Mouse (Mus musculus) heart, adult 2 months (tissue): ENCODE results near the gene Fancc. TPM values are rescaled to one million over a fixed set of nuclear protein-coding genes. Genes with fewer than 3 reads are reported as not detected.

Source experiments
- DNase-seq, 2 experiments: peaks; one replicate each; pipeline ENCODE4 v3.0.0; 2021
- H3K27ac ChIP-seq: fragments of 200-600 bp; 2 replicates; pipeline ENCODE4 v1.8.1; 2022
- H3K27me3 ChIP-seq: fragments of 200-500 bp; 2 replicates; pipeline ENCODE4 v1.6.1; 2012; ENCODE audit warnings: mild to moderate bottlenecking, low read length, inconsistent platforms, mixed read lengths; ENCODE audit not compliant: control insufficient read depth, insufficient read depth
- H3K36me3 ChIP-seq: fragments of 200-500 bp; 2 replicates; pipeline ENCODE4 v1.6.1; 2012; ENCODE audit warnings: low read length, inconsistent platforms; ENCODE audit not compliant: control insufficient read depth, insufficient read depth
- H3K4me1 ChIP-seq: fragments of 200-500 bp; 2 replicates; pipeline ENCODE4 v1.6.1; 2011; ENCODE audit warnings: low read length; ENCODE audit not compliant: control insufficient read depth, insufficient read depth
- H3K4me3 ChIP-seq: fragments of 200-600 bp; 2 replicates; pipeline ENCODE4 v1.8.1; 2022
- H3K79me2 ChIP-seq: fragments of 200-500 bp; replicated peaks from 2 replicates; pipeline ENCODE4 v1.6.1; 2012; ENCODE audit warnings: mild to moderate bottlenecking, inconsistent platforms, low read length, moderate library complexity, mixed read lengths; ENCODE audit not compliant: control insufficient read depth, insufficient read depth
- H3K9ac ChIP-seq: fragments of 200-500 bp; 2 replicates; pipeline ENCODE4 v1.6.1; 2012; ENCODE audit warnings: low read depth, mild to moderate bottlenecking, control low read depth, inconsistent platforms, low read length, mixed read lengths
- CTCF ChIP-seq: fragments of 200-600 bp; IDR thresholded peaks from 2 replicates; pipeline ENCODE4 v1.8.1; 2022; ENCODE audit warnings: antibody characterized with exemption, mild to moderate bottlenecking, moderate library complexity
- EP300 ChIP-seq: fragments of 200-500 bp; IDR thresholded peaks from 2 replicates; pipeline ENCODE4 v1.6.1; 2011; ENCODE audit warnings: low read depth, low read length, control low read depth; ENCODE audit not compliant: insufficient read depth
- POLR2A ChIP-seq: fragments of 200-500 bp; IDR thresholded peaks from 2 replicates; pipeline ENCODE4 v1.6.1; 2011; ENCODE audit warnings: mild to moderate bottlenecking, low read depth, low read length, control low read depth; ENCODE audit not compliant: insufficient read depth
- WGBS: fragments of 180-500 bp; shearing (Covaris S2); methylation state at CpG from one replicate; pipeline ENCODE4 v1.1.7; 2018; 5-methylcytosine and 5-hydroxymethylcytosine counted together
- intact Hi-C: fragments of 180-260 bp; cut with DNase I; formaldehyde crosslinking; loops from one replicate; pipeline ENCODE4 v1.15.1; 2025
- polyA plus RNA-seq: library from polyadenylated mRNA; depleted of rRNA; stranded (reverse); fragments of >200 nt; gene quantifications from 2 replicates; pipeline ENCODE4 v1.2.3, GENCODE M21; 2012
- total RNA-seq, 2 experiments: library from RNA; stranded (reverse); gene quantifications; 2 replicates each; pipeline ENCODE4 v1.2.3; 2021

The Fancc gene
- total and polyA plus RNA-seq, 3 experiments: 3.3 to 3.7 (median 3.6) TPM

DNA sequence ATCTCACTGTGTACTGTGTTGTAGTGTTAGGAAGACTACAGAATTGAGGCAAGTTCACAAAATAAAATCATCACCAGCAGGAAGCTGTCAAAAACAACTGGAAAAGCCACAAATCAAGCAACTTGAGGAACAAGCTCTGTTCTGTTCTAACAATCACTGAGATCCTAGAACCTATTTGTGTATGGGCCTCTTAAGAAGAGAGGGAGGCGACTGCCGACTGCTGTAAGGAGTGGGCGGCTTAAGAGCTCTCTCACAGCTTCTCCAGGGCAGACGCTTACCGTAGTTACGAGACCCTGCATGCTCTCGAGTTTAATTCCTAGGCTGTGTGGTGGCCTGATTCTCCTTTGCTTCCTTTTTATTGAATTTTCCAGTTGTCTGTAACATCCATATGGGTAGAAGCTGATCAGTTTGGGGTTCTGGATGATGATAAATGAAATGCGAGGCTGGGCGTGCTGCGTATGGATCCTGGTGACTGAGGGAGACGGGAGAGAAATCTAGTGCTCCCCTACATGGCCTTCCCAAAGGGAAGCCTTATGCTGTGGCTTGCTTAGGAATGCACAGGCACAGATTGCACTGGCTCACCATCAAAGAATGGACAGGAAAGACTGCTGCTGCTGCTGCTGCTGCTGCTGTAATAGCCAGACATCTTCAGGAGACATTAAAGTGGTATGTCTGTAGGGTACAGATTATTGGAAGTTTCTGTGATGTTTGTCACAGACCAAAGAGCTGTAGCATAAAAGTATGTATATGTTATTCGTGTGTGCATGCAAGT lies 245.8 kb downstream of the Fancc start:
- peak overlapping the region; percentile 87 for H3K27ac ChIP-seq
- intact Hi-C loops: no loop called here
- H3K4me1 ChIP-seq: peaks cover 56% of the 10 kb centered on the region
- peak overlapping the region; percentile 50 for H3K9ac ChIP-seq
- H3K4me3 ChIP-seq: peak overlapping the region; percentile 27; the same call in 1 of the 2 replicates
- peaks cover 14% of the 10 kb centered on the region for H3K79me2 ChIP-seq
- DNase-seq: peak; percentile 25 to 33
- peaks cover 78% of the 10 kb centered on the region for H3K36me3 ChIP-seq
- 30% methylated on average over 12 of the region's 12 CpGs for WGBS
- no peak for TF ChIP-seq POLR2A
- TF ChIP-seq EP300: no peak
- no peak for TF ChIP-seq CTCF
- no peaks in the 10 kb centered on the region for H3K27me3 ChIP-seq

DNA sequence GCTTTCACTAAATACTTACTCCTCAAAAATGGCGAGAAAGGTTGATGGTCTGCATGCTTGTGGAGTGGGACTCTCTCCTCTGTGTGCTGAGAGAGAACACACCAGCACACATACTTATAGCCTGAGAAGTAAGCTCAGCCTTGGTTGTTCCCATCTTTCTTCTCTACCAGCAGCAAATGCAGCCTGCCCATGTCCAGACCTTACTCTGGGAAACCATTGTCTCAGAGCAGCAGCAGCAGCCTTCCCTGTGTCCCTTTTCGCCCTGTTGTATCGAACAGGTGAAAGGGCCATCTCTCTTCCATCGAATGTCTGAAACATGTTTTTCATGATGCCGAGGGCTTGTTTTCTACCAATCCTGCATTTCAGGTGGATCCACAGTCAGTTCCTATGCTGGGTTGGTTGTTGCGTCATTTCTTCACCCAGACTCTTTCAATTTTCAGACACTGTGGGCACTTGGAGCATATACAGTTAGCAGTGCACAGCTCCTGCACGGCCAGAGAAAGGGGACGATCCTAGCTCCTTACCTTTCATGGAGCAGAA lies 246.6 kb downstream of the Fancc start:
- DNase-seq: peak in 1 of 2 experiments; percentile 30
- TF ChIP-seq EP300 (no peak), POLR2A (no peak), CTCF (no peak)

DNA sequence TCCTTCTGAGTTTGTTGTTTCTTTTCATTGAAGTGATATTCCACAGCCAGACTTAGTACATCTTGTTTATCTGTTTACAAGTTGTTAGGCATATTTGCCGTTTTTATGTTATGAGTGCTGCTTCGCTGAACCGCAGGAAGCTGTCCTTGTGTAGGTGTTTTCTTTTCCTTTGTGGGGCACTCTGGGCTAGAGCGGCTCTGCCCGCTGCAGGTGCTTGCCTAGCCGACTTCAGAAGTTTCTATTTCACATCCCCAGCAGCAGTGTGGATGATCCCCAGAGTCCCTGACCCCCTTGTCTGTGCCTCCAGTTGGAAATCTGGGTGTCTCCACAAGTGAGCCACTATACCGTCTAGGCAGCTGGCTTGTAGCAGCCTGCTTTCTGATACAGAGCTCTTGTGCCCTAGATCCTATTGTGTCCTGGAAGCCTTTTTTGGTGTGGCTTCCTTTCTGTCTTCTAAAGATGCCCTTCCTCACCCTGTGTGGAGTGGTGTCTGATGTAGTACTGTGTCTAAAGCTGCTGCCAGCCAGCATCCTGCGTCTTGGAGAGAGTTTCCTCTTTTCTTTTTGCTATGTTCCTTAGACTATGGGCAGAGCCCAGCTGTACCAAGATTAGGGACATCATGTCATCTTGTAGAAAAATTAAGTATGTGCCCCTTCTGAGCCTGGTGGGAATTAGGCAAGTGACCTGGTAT lies 247.2 kb downstream of the Fancc start:
- WGBS: 14% methylated on average over 8 of the region's 8 CpGs
- Histone ChIP-seq H3K9ac (peak overlapping the region; percentile 57), H3K27me3 (no peaks in the 10 kb centered on the region), H3K79me2 (peaks cover 14% of the 10 kb centered on the region), H3K36me3 (peaks cover 75% of the 10 kb centered on the region), H3K27ac (peak overlapping the region; percentile 87), H3K4me1 (peaks cover 51% of the 10 kb centered on the region), H3K4me3 (peak overlapping the region; percentile 11)
- peak; percentile 35 to 55 for DNase-seq
- TF ChIP-seq EP300 (0 out of 2 replicates have a peak, but pooled peaks have one; percentile 8), CTCF (no peak)
- intact Hi-C loops: loop anchor here (10.0 kb wide), 1 partner anchor 315 kb away; no protein-coding TSS in a partner anchor

More for the DNA sequence above, 246.6 kb downstream of the Fancc start:
- intact Hi-C loops: no loop called here
- peaks cover 14% of the 10 kb centered on the region for H3K79me2 ChIP-seq
- no peaks in the 10 kb centered on the region for H3K27me3 ChIP-seq
- WGBS: 67% methylated on average over 8 of the region's 8 CpGs
- peak overlapping the region; percentile 57 for H3K9ac ChIP-seq
- H3K36me3 ChIP-seq: peaks cover 77% of the 10 kb centered on the region
- H3K4me1 ChIP-seq: peaks cover 53% of the 10 kb centered on the region
- H3K4me3 ChIP-seq: peak overlapping the region; percentile 27; the same call in 1 of the 2 replicates
- H3K27ac ChIP-seq: peak overlapping the region; percentile 87

DNA sequence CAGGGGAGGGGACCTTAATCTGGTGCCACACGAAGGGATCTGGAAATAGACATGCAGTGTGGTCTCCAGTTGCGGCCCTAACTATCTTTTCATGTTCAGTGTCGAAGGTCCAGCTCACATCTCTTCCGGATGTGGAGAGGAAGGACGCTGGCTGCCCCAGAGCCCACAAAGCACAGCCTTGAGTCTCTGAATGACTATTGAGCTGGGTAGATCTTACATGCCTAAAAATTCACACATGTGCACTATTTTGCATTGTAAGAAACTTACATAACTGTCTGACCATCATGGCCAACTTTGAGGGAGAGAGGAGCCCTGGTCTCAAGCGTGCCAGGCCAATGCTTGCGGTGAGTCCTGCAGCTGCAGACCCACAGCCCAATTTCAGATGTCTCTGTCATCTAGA lies 247.9 kb downstream of the Fancc start:
- peak overlapping the region; percentile 87 for H3K27ac ChIP-seq
- H3K9ac ChIP-seq: peak overlapping the region; percentile 73
- DNase-seq: peak in 1 of 2 experiments; percentile 31
- H3K79me2 ChIP-seq: peaks cover 16% of the 10 kb centered on the region
- peaks cover 72% of the 10 kb centered on the region for H3K36me3 ChIP-seq
- no peaks in the 10 kb centered on the region for H3K27me3 ChIP-seq
- TF ChIP-seq CTCF (no peak), POLR2A (no peak), EP300 (no peak)
- H3K4me1 ChIP-seq: peaks cover 48% of the 10 kb centered on the region
- peak overlapping the region; percentile 11 for H3K4me3 ChIP-seq
- WGBS: 14% methylated on average over 7 of the region's 7 CpGs
- intact Hi-C loops: loop anchor here (10.0 kb wide), 1 partner anchor 316 kb away; no protein-coding TSS in a partner anchor

DNA sequence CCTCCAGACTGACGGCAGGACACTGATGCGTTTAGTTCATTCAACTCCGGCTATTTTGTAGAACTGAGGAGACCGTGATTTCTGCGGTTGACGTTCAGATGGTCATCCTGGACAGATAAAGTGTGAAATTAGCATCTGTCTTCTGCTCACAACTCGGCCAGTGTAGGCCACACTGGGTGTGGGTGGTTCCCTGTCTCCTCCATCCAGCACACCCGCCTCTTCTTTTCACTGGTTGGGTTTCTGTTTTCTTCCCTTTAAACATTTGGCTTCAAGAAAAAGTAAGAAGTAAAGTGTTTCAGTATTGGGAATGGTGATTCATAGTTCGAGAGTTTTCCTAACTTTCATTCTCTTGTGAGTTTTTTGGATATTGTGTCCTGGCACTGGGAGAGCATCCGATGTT lies 248.8 kb downstream of the Fancc start:
- H3K4me3 ChIP-seq: peak overlapping the region; percentile 2
- WGBS: 46% methylated on average over 10 of the region's 10 CpGs
- peak in 1 of 2 experiments; percentile 29 for DNase-seq

More for the DNA sequence above, 248.8 kb downstream of the Fancc start:
- peaks cover 66% of the 10 kb centered on the region for H3K36me3 ChIP-seq
- H3K9ac ChIP-seq: peak overlapping the region; percentile 56; the same call in 1 of the 2 replicates
- H3K27me3 ChIP-seq: no peaks in the 10 kb centered on the region
- peaks cover 42% of the 10 kb centered on the region for H3K4me1 ChIP-seq
- peak overlapping the region; percentile 87 for H3K27ac ChIP-seq
- TF ChIP-seq POLR2A (no peak), CTCF (no peak), EP300 (no peak)
- intact Hi-C loops: loop anchor here (10.0 kb wide), 1 partner anchor 316 kb away; no protein-coding TSS in a partner anchor
- H3K79me2 ChIP-seq: peaks cover 16% of the 10 kb centered on the region
